Mouse (Mus musculus) thymus, adult 2 months (tissue): ENCODE data around the gene Abhd17b. TPM values are rescaled to one million over a fixed set of nuclear protein-coding genes. Genes with fewer than 3 reads are reported as not detected.
A peak's percentile ranks its signal among the peaks of the same experiment; 100 is the strongest.

ENCODE experiments used
- DNase-seq: peaks from one replicate; pipeline ENCODE4 v3.0.0; 2021
- H3K27ac ChIP-seq: fragments of 200-500 bp; 2 replicates; pipeline ENCODE4 v1.5.1; 2012; ENCODE audit warnings: low read length, control low read depth; ENCODE audit not compliant: control insufficient read depth, insufficient read depth
- H3K27me3 ChIP-seq: fragments of 200-500 bp; 2 replicates; pipeline ENCODE4 v1.6.1; 2012; ENCODE audit warnings: mild to moderate bottlenecking, low read length, moderate library complexity, mixed read lengths; ENCODE audit not compliant: control insufficient read depth, insufficient read depth
- H3K36me3 ChIP-seq: fragments of 200-500 bp; 2 replicates; pipeline ENCODE4 v1.6.1; 2012; ENCODE audit warnings: mild to moderate bottlenecking, low read length, moderate library complexity; ENCODE audit not compliant: control insufficient read depth, insufficient read depth
- H3K4me1 ChIP-seq: fragments of 200-500 bp; replicated peaks from 2 replicates; pipeline ENCODE4 v1.6.1; 2012; ENCODE audit warnings: low read length; ENCODE audit not compliant: control insufficient read depth, insufficient read depth
- H3K4me3 ChIP-seq: fragments of 200-500 bp; 2 replicates; pipeline ENCODE4 v1.5.1; 2012; ENCODE audit warnings: mild to moderate bottlenecking, low read length, control low read depth, moderate library complexity; ENCODE audit not compliant: control insufficient read depth, insufficient read depth
- CTCF ChIP-seq: fragments of 200-500 bp; IDR thresholded peaks from 2 replicates; pipeline ENCODE4 v1.5.1; 2012; ENCODE audit warnings: mild to moderate bottlenecking, control low read depth, low read length, moderate library complexity, borderline replicate concordance; ENCODE audit not compliant: control insufficient read depth, poor library complexity, insufficient read depth; ENCODE audit errors: extremely low read depth
- POLR2A ChIP-seq: fragments of 200-500 bp; IDR thresholded peaks from 2 replicates; pipeline ENCODE4 v1.6.1; 2012; ENCODE audit warnings: mild to moderate bottlenecking, low read length, control low read depth, moderate library complexity; ENCODE audit not compliant: control insufficient read depth, poor library complexity, insufficient read depth; ENCODE audit errors: extremely low read depth
- WGBS: fragments of 180-500 bp; shearing (Covaris S2); methylation state at CpG from one replicate; pipeline ENCODE4 v1.1.7; 2018; 5-methylcytosine and 5-hydroxymethylcytosine counted together
- polyA plus RNA-seq: library from polyadenylated mRNA; depleted of rRNA; stranded (reverse); fragments of >200 nt; gene quantifications from 2 replicates; pipeline ENCODE4 v1.2.3, GENCODE M21; 2012

The Abhd17b gene
- polyA plus RNA-seq, 1 experiment: 8.2 TPM

- no peaks in the 10 kb centered on the region for H3K27me3 ChIP-seq
- no peak for DNase-seq
- TF ChIP-seq CTCF (no peak), POLR2A (no peak)
- 54% methylated on average over 6 of the region's 6 CpGs for WGBS
- peaks cover 10% of the 10 kb centered on the region for H3K4me1 ChIP-seq
- H3K36me3 ChIP-seq: no peaks in the 10 kb centered on the region
- H3K4me3 ChIP-seq: no peak overlapping the region
- no peak overlapping the region for H3K27ac ChIP-seq
Measured at GRCm38 (mm10) chr19:21646142-21646541, 6.8 kb upstream of the Abhd17b start.

GRCm38 (mm10) chr19:21651664-21652063 is 1.3 kb upstream of the Abhd17b start:
- Histone ChIP-seq H3K4me3 (no peak overlapping the region), H3K27ac (no peak overlapping the region)

GRCm38 (mm10) chr19:21652285-21653171 is 457 bp upstream of the Abhd17b start, which contains the start of gene 1110059E24Rik:
Gene 1110059E24Rik, minus strand, starts transcription at chr19:21652976.
- peak within 1 kb of the TSS; percentile 76 for H3K27ac ChIP-seq
- H3K4me3 ChIP-seq: peak within 1 kb of the TSS; percentile 76
- DNase-seq: peak; percentile 93
- no peaks in the 10 kb centered on the region for H3K27me3 ChIP-seq
- 5% methylated on average over 52 of the region's 52 CpGs for WGBS
- H3K36me3 ChIP-seq: no peaks in the 10 kb centered on the region
- peaks cover 6% of the 10 kb centered on the region for H3K4me1 ChIP-seq
- TF ChIP-seq CTCF (no peak; the same call in 1 of the 2 replicates), POLR2A (no peak)

More at GRCm38 (mm10) chr19:21651664-21652063, 1.3 kb upstream of the Abhd17b start:
- H3K36me3 ChIP-seq: no peaks in the 10 kb centered on the region
- H3K27me3 ChIP-seq: no peaks in the 10 kb centered on the region
- no peak for DNase-seq
- TF ChIP-seq POLR2A: no peak
- TF ChIP-seq CTCF: no peak
- peaks cover 10% of the 10 kb centered on the region for H3K4me1 ChIP-seq
- 63% methylated on average over 6 of the region's 6 CpGs for WGBS

- Histone ChIP-seq H3K36me3 (no peaks in the 10 kb centered on the region), H3K27ac (no peak overlapping the region), H3K4me3 (no peak overlapping the region), H3K27me3 (no peaks in the 10 kb centered on the region), H3K4me1 (peaks cover 4% of the 10 kb centered on the region)
- TF ChIP-seq POLR2A (no peak), CTCF (no peak)
- no peak for DNase-seq
- 74% methylated on average over 7 of the region's 7 CpGs for WGBS
Measured at GRCm38 (mm10) chr19:21654788-21655187, 1.8 kb downstream of the Abhd17b start.

- TF ChIP-seq CTCF (no peak), POLR2A (no peak)
- WGBS: 89% methylated on average over 1 of the region's 1 CpGs
- no peaks in the 10 kb centered on the region for H3K36me3 ChIP-seq
- no peaks in the 10 kb centered on the region for H3K4me1 ChIP-seq
- DNase-seq: no peak
- H3K4me3 ChIP-seq: no peak overlapping the region
- no peaks in the 10 kb centered on the region for H3K27me3 ChIP-seq
- H3K27ac ChIP-seq: no peak overlapping the region
Measured at GRCm38 (mm10) chr19:21660734-21661133, 7.7 kb downstream of the Abhd17b start.

GRCm38 (mm10) chr19:21663756-21664456 is 10.9 kb downstream of the Abhd17b start:
- no peak for DNase-seq
- no peaks in the 10 kb centered on the region for H3K4me1 ChIP-seq
- H3K27ac ChIP-seq: no peak overlapping the region
- TF ChIP-seq CTCF (no peak), POLR2A (no peak)
- no peak overlapping the region for H3K4me3 ChIP-seq
- H3K36me3 ChIP-seq: no peaks in the 10 kb centered on the region
- no peaks in the 10 kb centered on the region for H3K27me3 ChIP-seq
- WGBS: 76% methylated on average over 4 of the region's 4 CpGs

GRCm38 (mm10) chr19:21669650-21670049 is 16.7 kb downstream of the Abhd17b start:
- Histone ChIP-seq H3K27me3 (no peaks in the 10 kb centered on the region), H3K4me3 (no peak overlapping the region), H3K36me3 (no peaks in the 10 kb centered on the region), H3K4me1 (no peaks in the 10 kb centered on the region), H3K27ac (no peak overlapping the region)
- WGBS: 98% methylated on average over 4 of the region's 4 CpGs
- no peak for DNase-seq
- no peak for TF ChIP-seq CTCF
- TF ChIP-seq POLR2A: no peak
